Mouse (Mus musculus): ENCODE data around the gene Pef1. TPM values are rescaled to one million over a fixed set of nuclear protein-coding genes. Genes with fewer than 3 reads are reported as not detected.

Pef1 gene
- total RNA-seq, 2 experiments from 2014 or later = 46.5 to 46.6 TPM

DNA sequence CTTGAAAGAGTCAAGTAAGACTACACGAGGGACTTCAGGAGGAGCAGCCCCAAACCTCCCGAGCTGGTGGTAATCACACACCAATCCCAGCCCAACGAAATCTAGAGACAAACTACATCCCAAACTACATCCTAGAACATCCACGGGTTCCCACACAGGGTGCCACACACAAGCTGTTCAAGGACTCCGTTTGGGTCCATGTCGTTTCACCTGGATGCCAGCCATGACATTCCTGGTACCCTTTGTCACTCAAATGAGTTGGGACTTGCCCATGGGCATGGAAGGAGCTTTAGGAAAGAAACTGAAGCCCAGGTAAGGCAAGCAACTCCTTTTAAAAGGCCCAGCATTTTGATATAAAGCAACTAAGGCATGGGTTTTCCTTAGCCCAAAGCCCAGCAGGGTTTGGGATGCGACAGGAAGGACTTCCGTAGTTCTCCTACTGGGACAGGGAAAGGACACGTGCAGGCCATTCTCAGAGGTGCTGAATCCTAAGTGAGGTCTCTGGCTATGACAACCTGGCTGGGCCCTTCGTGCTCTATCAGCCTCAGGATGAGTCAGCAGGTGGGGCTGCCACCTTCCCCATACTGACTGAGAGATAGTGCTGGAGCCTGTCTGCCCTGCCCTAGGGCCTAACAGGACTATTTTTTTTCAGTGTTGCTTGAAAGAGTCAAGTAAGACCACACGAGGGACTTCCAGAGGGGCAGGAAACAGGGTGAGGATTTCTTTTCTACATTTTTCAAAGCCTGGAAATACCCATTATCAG is 70.9 kb downstream of the Pef1 start:
- no peak for DNase-seq (ENCODE audit: low spot score in 2 of 2)

DNA sequence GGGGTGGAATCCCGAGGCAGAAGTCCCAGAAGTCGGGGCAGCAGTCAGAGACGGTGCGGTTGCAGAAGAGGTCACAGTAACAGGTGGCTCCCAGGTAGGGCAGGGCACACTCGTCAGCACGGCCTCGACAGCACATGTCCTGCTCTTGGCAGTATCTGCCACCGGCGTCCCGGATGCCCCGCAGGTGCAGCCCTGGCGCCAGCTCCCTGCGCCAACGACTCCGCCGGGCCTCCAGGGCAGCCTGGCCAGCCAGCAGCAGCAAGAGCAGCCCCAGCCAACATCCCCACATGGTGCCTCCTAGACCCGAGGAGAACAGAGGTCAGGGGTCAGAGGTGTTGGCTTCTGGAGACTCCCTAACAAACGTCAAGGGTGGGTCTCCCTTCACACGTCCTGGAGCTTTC is 71.6 kb downstream of the Pef1 start:
- DNase-seq (ENCODE audit: low spot score in 2 of 2) = no peak

DNA sequence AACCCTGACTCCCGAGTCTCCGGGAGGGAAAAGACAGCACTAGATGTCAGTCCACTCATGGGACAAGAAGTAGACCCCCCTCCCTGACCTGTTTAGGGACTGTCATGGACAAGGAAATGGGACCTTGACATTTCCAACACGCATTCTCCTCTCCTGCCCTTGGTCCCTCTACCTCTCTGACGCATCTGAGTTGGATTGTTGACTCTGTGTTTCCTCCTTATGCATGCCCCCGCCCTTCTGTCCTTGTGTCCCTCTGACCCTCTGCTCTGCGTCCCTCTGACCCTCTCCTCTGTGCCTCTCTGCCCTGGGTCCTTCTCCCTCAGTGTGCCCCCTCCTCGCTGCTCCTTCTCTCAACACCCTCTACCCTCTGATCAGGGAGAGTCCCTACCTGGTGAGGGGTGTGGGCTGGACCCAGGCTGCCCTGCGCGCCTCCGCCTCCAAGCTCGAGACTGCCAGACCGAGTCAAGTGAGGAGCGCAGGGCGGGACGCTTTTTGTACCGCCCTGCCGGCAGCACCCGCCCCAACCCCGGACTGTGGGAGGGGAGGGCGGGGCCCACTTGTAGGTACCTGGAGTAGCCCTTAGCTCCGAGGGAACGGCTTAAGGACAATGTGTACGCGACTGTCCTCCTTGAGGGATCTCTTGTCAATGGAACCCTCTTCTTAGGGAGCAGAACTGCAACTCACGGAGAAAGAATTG is 72.1 kb downstream of the Pef1 start:
- no peak for DNase-seq (ENCODE audit: low spot score in 2 of 2)

DNA sequence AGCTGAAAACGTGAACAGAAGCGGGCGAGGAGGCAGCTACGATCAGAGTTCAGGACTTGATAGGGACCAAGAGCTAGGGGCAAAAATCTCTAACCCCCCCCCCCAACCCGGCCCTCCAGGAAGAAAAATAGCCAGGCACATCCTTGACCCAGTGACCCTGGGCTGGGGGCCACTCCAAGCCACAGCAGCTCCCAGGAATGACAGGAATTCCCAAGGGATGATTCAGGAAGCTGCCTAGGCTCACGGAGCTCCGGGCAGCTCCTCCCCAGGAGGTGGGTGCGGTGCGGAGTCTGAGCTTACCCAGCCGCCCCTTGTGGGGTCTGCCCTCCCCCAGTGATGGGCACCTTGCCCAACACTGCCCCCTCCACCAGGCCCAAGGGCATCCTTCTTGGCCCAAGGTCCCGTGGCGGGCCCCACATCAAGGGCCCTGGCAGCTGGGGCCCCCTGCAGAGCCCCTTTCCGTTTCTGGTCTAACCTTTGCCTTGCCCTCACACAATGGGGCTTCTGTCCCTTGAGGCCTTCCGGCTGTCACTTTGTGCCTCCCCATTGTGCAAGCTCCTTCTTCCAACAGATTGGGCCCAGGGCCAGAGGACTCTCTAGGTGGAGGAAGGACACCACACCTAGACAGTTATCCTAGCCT is 72.8 kb downstream of the Pef1 start, which contains the start of gene Tinagl1:
Gene Tinagl1 (minus strand): TSS at position 51 of the 640 bp plus-strand sequence.
- no peak for DNase-seq (ENCODE audit: low spot score in 2 of 2)

DNA sequence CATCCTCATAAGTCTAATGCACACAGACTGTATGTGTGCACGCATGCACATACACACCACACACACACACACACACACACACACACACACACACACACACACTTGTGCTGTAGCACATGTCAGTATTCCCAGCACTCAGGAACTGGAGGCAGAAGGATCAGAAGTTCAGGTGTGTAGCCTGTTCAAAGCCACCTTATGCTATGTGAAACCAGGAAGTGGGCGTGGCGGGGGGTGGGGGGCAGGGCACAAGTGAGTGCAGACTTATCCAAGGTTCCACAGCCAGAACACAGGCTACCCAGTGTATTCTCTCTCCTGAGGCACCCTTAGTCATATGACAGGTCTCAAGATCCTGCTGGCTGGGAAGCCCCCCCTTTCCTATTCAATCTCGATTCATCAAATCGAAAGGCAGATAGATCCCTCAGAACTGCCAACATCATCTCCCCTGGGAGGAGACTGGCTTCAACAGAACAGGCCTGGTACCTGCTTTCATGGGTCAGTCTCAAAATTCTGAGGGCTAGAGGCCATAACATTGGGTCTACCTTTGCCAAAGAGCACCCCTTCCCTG is 73.9 kb downstream of the Pef1 start:
- no peak for DNase-seq (ENCODE audit: low spot score in 2 of 2)

DNA sequence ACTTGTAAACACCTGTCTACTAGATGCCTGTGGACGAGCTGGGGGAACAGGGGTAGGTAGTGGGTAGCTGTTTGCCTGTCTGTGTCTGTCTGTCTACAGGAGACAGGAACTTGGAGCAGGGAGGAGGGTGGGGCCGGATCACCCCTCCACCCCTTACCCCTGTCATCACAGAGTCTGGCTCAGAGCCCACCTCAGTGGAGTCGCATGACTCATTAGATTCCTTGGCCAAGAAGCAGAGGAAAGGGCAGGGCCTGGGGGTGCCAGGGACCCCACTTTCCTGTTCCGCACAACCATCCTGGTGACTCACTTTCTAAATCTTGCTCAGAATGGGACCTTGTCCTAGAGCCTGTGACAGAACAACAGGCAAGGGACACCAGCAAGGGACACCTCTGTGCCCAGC is 74.7 kb downstream of the Pef1 start:
- no peak for DNase-seq (ENCODE audit: low spot score in 2 of 2)

DNA sequence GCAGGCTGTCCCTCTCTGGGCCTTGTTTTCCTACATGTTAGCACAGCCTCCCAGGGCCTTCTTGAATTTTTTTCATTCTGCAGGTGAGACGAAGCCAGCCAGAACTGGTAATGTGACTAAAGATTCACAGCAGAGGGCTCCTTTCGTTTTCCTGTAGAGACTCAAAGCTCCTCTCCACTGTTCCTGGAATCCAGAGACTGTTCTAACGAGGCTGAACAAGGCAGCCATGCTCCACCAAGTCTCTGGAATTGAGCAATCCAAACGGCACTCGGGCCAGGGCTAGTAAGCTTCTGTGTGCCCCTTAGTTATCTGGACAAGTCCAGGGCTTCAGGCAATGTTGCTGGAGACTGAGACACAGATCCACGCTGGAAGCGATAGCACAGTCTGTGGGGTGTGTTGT is 75.2 kb downstream of the Pef1 start:
- DNase-seq (ENCODE audit: low spot score in 2 of 2) = no peak

Other genes starting within 250 kb of the Pef1 start
- under 1 TPM; 0.09 to 0.21 TPM for gene Spocd1, start 173.3 kb upstream of the Pef1 start, total RNA-seq (2021)
- 100 to 1,000 TPM; 451 to 472 TPM for gene Adgrb2, start 117.7 kb upstream of the Pef1 start, total RNA-seq (2021)
- gene Col16a1, start 54.7 kb upstream of the Pef1 start, total RNA-seq (2021) = 10 to 100 TPM; 11.4 to 16.2 TPM
- 10 to 100 TPM; 10.2 to 10.9 TPM for gene Hcrtr1, start 36.8 kb downstream of the Pef1 start, total RNA-seq (2021)
- 1 to 10 TPM; 3.3 to 5.5 TPM for gene Tinagl1, start 72.6 kb downstream of the Pef1 start, total RNA-seq (2021)
- under 1 TPM in 1 of 2 experiments, not detected in 1; 0.46 TPM for gene Gm853, start 119.8 kb downstream of the Pef1 start, total RNA-seq (2021)
- 1 to 10 TPM; 7.9 to 9.6 TPM for gene Serinc2, start 176.6 kb downstream of the Pef1 start, total RNA-seq (2021)
- 100 to 1,000 TPM; 137 to 138 TPM for gene Fabp3, start 206.0 kb downstream of the Pef1 start, total RNA-seq (2021)
- 1 to 10 TPM; 1.5 to 2.6 TPM for gene Gm10570, start 206.1 kb downstream of the Pef1 start, total RNA-seq (2021)